Mouse (Mus musculus) ES-E14 (cell line): ENCODE measurements around the gene Rpn1. TPM values are rescaled to one million over a fixed set of nuclear protein-coding genes. Genes with fewer than 3 reads are reported as not detected.

Experiments used
- DNase-seq: peaks from one replicate; pipeline ENCODE4 v3.0.0-alpha.2; 2013; ENCODE audit warnings: low read depth, low spot score
- H3K27ac ChIP-seq: 2 replicates; pipeline ENCODE4 v1.5.1; 2012; ENCODE audit warnings: low read depth, mild to moderate bottlenecking, low read length, moderate library complexity, mixed read lengths; ENCODE audit not compliant: poor library complexity, insufficient read depth, severe bottlenecking
- H3K36me3 ChIP-seq: 2 replicates; pipeline ENCODE4 v1.6.1; 2012; ENCODE audit warnings: mild to moderate bottlenecking, low read length, moderate library complexity, mixed read lengths; ENCODE audit not compliant: control insufficient read depth, poor library complexity, insufficient read depth, severe bottlenecking
- H3K4me1 ChIP-seq, 2 experiments: fragments of 150-350 bp in 1 of 2; sonication (generic) in 1 of 2; 2 replicates each; pipeline ENCODE4 v1.6.1; 2012; ENCODE audit warnings: low read length in 2 of 2, mild to moderate bottlenecking in 1 of 2, mixed read lengths in 1 of 2; ENCODE audit not compliant: control insufficient read depth in 2 of 2, insufficient read depth in 2 of 2, poor library complexity in 1 of 2
- H3K4me3 ChIP-seq, 2 experiments: fragments of 150-350 bp in 1 of 2; sonication (generic) in 1 of 2; 2 replicates each; pipeline ENCODE4 v1.5.1; 2012; ENCODE audit warnings: low read length in 2 of 2, low read depth in 1 of 2, mild to moderate bottlenecking in 1 of 2, mixed read lengths in 1 of 2; ENCODE audit not compliant: insufficient read depth in 1 of 2, poor library complexity in 1 of 2, severe bottlenecking in 1 of 2
- H3K9ac ChIP-seq: 2 replicates; pipeline ENCODE4 v1.6.1; 2012; ENCODE audit warnings: low read depth, mild to moderate bottlenecking, low read length, mixed read lengths; ENCODE audit not compliant: poor library complexity, insufficient read depth, severe bottlenecking
- H3K9me3 ChIP-seq: fragments of 150-350 bp; sonication (generic); 2 replicates; pipeline ENCODE4 v1.6.1; 2012; ENCODE audit warnings: low read depth, mild to moderate bottlenecking, low read length; ENCODE audit not compliant: control insufficient read depth, insufficient read depth
- CHD2 ChIP-seq: IDR thresholded peaks from 2 replicates; pipeline ENCODE4 v1.6.1; 2014; ENCODE audit warnings: mild to moderate bottlenecking, low read depth, low read length, inconsistent platforms
- HCFC1 ChIP-seq: IDR thresholded peaks from 2 replicates; pipeline ENCODE4 v1.6.1; 2012; ENCODE audit warnings: low read length, inconsistent platforms, borderline replicate concordance; ENCODE audit not compliant: insufficient read depth
- MAFK ChIP-seq: IDR thresholded peaks from 2 replicates; pipeline ENCODE4 v1.6.1; 2014; ENCODE audit warnings: mild to moderate bottlenecking, low read depth, low read length, inconsistent platforms; ENCODE audit not compliant: insufficient read depth
- ZC3H11A ChIP-seq: IDR thresholded peaks from 2 replicates; pipeline ENCODE4 v1.6.1; 2012; ENCODE audit warnings: low read depth, mild to moderate bottlenecking, inconsistent platforms, low read length, borderline replicate concordance
- ZNF384 ChIP-seq: IDR thresholded peaks from 2 replicates; pipeline ENCODE4 v1.6.1; 2012; ENCODE audit warnings: low read depth, low read length, inconsistent platforms
- in situ Hi-C, 2 experiments: fragments of 600-800 bp; cut with MboI; formaldehyde crosslinking; loops; one replicate each; pipeline ENCODE4 v1.15.1; 2025; ENCODE audit warnings: low sequenced_read_pairs in 2 of 2, inconsistent platforms in 1 of 2; ENCODE audit not compliant: unreplicated experiment in 2 of 2
- total RNA-seq: library from RNA; depleted of rRNA; stranded (reverse); fragments of 300-350 nt; gene quantifications from 2 replicates; pipeline ENCODE4 v1.2.3, GENCODE M21; 2012

Rpn1 gene
- total RNA-seq, 1 experiment, result 376 TPM

DNA sequence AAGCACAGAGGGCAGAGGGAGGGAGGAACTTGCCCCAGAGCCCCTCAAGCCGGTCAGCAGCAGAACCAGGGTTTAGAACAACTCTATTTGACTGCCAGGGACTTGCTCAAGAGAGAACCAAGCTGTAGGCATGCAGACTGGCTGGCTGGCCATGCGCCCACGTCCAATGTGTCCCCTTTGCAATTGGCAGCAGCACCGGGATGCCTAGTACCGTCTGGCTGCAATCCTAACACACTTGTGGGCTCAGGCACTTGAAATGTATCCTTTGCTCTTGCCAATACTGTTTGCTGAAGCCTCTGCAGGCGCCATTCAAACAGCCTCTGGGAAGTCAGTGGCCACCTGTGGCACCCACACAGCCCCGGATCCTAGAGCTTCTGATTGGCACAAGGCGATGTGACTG, 56.0 kb downstream of the Rpn1 start:
- no peak for TF ChIP-seq MAFK
- TF ChIP-seq ZC3H11A, result no peak
- TF ChIP-seq ZNF384, result no peak
- TF ChIP-seq CHD2, result no peak
- no peak for TF ChIP-seq HCFC1
- Histone ChIP-seq H3K4me1 (peaks cover 2 to 4% of the 10 kb centered on the region in 2 experiments; a peak in 1 of 4 replicates), H3K9me3 (no peaks in the 10 kb centered on the region), H3K36me3 (no peaks in the 10 kb centered on the region), H3K4me3 (no peak overlapping the region), H3K9ac (no peak overlapping the region), H3K27ac (no peak overlapping the region)
- in situ Hi-C loops, result no loop called here
- DNase-seq, result no peak

DNA sequence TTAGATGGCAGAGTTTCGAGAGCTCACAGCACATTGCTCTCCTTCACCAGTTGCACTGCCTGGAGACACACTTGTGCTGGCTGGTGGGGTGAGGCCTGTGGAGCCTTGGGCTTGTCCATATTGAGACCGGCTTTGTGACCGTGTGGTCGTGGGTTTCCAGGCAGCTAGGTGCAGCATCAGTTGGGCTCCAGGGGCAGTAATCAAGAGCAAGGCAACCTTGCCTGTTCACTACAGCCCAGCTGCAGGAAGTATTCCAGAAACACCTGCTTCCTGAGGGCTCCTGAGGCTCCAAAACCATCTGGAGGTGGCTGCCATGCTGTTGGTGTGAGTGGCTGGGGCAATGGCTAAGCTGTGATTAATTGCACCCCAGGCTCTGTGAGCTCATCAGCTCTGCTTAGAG, 61.5 kb downstream of the Rpn1 start:
- no peak overlapping the region for H3K27ac ChIP-seq
- no peak for DNase-seq
- H3K36me3 ChIP-seq, result no peaks in the 10 kb centered on the region
- no peaks in the 10 kb centered on the region for H3K4me1 ChIP-seq
- H3K9ac ChIP-seq, result no peak overlapping the region; the same call in 1 of the 2 replicates
- H3K4me3 ChIP-seq, result no peak overlapping the region
- in situ Hi-C loops, result no loop called here
- TF ChIP-seq HCFC1 (no peak), ZNF384 (no peak), ZC3H11A (no peak), CHD2 (no peak), MAFK (no peak)
- no peaks in the 10 kb centered on the region for H3K9me3 ChIP-seq

DNA sequence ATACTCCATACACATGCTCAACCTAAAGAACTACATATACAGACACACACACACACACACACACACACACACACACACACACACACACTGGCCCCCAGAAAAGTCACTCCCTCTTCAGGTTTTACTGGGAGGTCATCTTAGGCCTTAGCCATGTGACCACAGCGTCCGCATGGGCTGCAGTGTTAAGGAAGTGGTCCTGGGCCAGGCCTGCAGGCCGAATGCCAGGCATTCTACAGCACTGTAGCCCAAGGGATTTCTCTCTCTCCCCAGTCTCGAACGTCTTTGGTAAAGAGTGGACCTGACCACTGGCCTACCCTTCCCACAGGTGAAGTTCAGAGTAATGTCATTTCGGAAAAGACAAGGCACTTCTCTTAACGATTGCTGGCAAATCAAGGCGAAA, 62.3 kb downstream of the Rpn1 start:
- H3K9me3 ChIP-seq, result no peaks in the 10 kb centered on the region
- DNase-seq, result no peak
- no peaks in the 10 kb centered on the region for H3K4me1 ChIP-seq
- no peak overlapping the region for H3K27ac ChIP-seq
- in situ Hi-C loops, result no loop called here
- no peak overlapping the region for H3K9ac ChIP-seq
- TF ChIP-seq ZC3H11A (no peak), MAFK (no peak), HCFC1 (no peak), ZNF384 (no peak), CHD2 (no peak)
- H3K36me3 ChIP-seq, result no peaks in the 10 kb centered on the region
- no peak overlapping the region for H3K4me3 ChIP-seq

DNA sequence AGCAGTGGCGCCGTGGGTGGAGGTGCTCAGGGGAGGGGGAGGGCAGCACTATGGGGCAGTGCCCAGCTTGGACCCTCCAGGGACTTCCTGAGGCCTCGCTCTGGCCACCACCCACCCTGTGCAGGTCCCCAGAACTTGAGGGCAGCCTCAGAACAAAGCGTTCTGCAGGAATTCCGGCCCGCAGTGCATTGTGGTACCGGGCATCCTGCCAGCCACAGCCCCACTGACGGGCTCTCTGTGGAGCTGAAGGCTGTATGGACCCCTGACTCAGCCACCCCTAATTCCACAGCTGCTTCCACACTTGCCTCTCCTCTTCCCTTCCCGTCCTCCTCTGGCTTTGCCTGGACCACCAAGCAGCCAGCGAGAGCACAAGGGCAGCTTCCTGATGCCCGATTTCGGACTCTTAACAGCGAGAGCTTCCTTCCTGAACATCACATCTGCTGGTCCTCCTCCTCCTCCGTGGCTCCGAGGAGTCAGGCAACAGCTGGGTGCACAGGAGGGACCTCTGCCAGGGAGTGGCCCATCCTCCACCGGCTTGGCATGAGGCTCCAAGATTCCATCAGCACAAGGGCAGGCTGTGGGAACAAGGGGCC, 63.2 kb downstream of the Rpn1 start:
- in situ Hi-C loops, result no loop called here

More for the DNA sequence above, 63.2 kb downstream of the Rpn1 start:
- no peaks in the 10 kb centered on the region for H3K36me3 ChIP-seq
- H3K4me3 ChIP-seq, result no peak overlapping the region
- H3K4me1 ChIP-seq, result peaks cover 0 to 5% of the 10 kb centered on the region in 2 experiments; a peak in 1 of 4 replicates
- H3K27ac ChIP-seq, result no peak overlapping the region
- TF ChIP-seq CHD2, result no peak
- no peak for TF ChIP-seq MAFK
- no peak for TF ChIP-seq ZNF384
- TF ChIP-seq ZC3H11A, result no peak
- TF ChIP-seq HCFC1, result no peak
- DNase-seq, result no peak
- no peak overlapping the region for H3K9ac ChIP-seq
- H3K9me3 ChIP-seq, result no peaks in the 10 kb centered on the region
